Mouse (Mus musculus): ENCODE data around the gene Tmem192. TPM values are rescaled to one million over a fixed set of nuclear protein-coding genes. Genes with fewer than 3 reads are reported as not detected.
A peak's percentile ranks its signal among the peaks of the same experiment; 100 is the strongest.

The Tmem192 gene
- polyA plus RNA-seq, 1 experiment from 2014 or later, result 19.3 TPM

- no peaks in the 10 kb centered on the region for H3K4me1 ChIP-seq (replicated peaks; ENCODE audit: control insufficient read depth, insufficient read depth, low read length)
- H3K36me3 ChIP-seq (ENCODE audit: control insufficient read depth, insufficient read depth, low read length), result no peaks in the 10 kb centered on the region
- H3K4me3 ChIP-seq (ENCODE audit: low read depth, low read length), result no peak overlapping the region
- no peak overlapping the region for H3K9ac ChIP-seq (ENCODE audit: low read depth, low read length)
- no peak overlapping the region for H3K27ac ChIP-seq (ENCODE audit: low read depth, low read length)
- 0 out of 2 replicates have a peak, but pooled peaks cover 2% of the 10 kb centered on the region for H3K27me3 ChIP-seq (ENCODE audit: control insufficient read depth, insufficient read depth, low read length)
- H3K9me3 ChIP-seq (ENCODE audit: control insufficient read depth, low read length), result no peaks in the 10 kb centered on the region
- ATAC-seq (ENCODE audit: low FRiP score) (no peak), DNase-seq (ENCODE audit: low spot score) (no peak)
- 81% methylated on average over 7 of the region's 7 CpGs for WGBS
- no peak overlapping the region for H3K4me2 ChIP-seq (replicated peaks; ENCODE audit: low read depth, low read length)
Observed at GRCm38 (mm10) chr8:64945606-64946005, 1.4 kb upstream of the Tmem192 start.

GRCm38 (mm10) chr8:64946441-64946819 lies 555 bp upstream of the Tmem192 start:
- H3K27ac ChIP-seq (ENCODE audit: low read depth, low read length), result no peak overlapping the region
- no peaks in the 10 kb centered on the region for H3K9me3 ChIP-seq (ENCODE audit: control insufficient read depth, low read length)
- 0 out of 2 replicates have a peak, but pooled peaks cover 2% of the 10 kb centered on the region for H3K27me3 ChIP-seq (ENCODE audit: control insufficient read depth, insufficient read depth, low read length)
- no peak for DNase-seq (ENCODE audit: low spot score)
- H3K4me3 ChIP-seq (ENCODE audit: low read depth, low read length), result no peak overlapping the region
- H3K4me1 ChIP-seq (replicated peaks; ENCODE audit: control insufficient read depth, insufficient read depth, low read length), result no peaks in the 10 kb centered on the region
- no peak overlapping the region for H3K4me2 ChIP-seq (replicated peaks; ENCODE audit: low read depth, low read length)
- 57% methylated on average over 8 of the region's 8 CpGs for WGBS
- no peak for ATAC-seq (ENCODE audit: low FRiP score)
- H3K36me3 ChIP-seq (ENCODE audit: control insufficient read depth, insufficient read depth, low read length), result no peaks in the 10 kb centered on the region
- no peak overlapping the region for H3K9ac ChIP-seq (ENCODE audit: low read depth, low read length)

- no peaks in the 10 kb centered on the region for H3K36me3 ChIP-seq (ENCODE audit: control insufficient read depth, insufficient read depth, low read length)
- ATAC-seq (ENCODE audit: low FRiP score), result no peak
- H3K9ac ChIP-seq (ENCODE audit: low read depth, low read length), result peak overlapping the region; percentile 58
- no peak overlapping the region for H3K27ac ChIP-seq (ENCODE audit: low read depth, low read length)
- DNase-seq (ENCODE audit: low spot score), result no peak
- no peaks in the 10 kb centered on the region for H3K27me3 ChIP-seq (ENCODE audit: control insufficient read depth, insufficient read depth, low read length)
- 14% methylated on average over 10 of the region's 10 CpGs for WGBS
- no peaks in the 10 kb centered on the region for H3K4me1 ChIP-seq (replicated peaks; ENCODE audit: control insufficient read depth, insufficient read depth, low read length)
- peak overlapping the region; percentile 72 for H3K4me3 ChIP-seq (ENCODE audit: low read depth, low read length)
- peak overlapping the region; percentile 63 for H3K4me2 ChIP-seq (replicated peaks; ENCODE audit: low read depth, low read length)
- H3K9me3 ChIP-seq (ENCODE audit: control insufficient read depth, low read length), result no peaks in the 10 kb centered on the region
Observed at GRCm38 (mm10) chr8:64947698-64948034, 681 bp downstream of the Tmem192 start.

- Histone ChIP-seq H3K4me2 (replicated peaks; ENCODE audit: low read depth, low read length) (no peak overlapping the region), H3K36me3 (ENCODE audit: control insufficient read depth, insufficient read depth, low read length) (no peaks in the 10 kb centered on the region), H3K27me3 (ENCODE audit: control insufficient read depth, insufficient read depth, low read length) (no peaks in the 10 kb centered on the region), H3K9ac (ENCODE audit: low read depth, low read length) (no peak overlapping the region), H3K4me3 (ENCODE audit: low read depth, low read length) (no peak overlapping the region), H3K9me3 (ENCODE audit: control insufficient read depth, low read length) (no peaks in the 10 kb centered on the region), H3K4me1 (replicated peaks; ENCODE audit: control insufficient read depth, insufficient read depth, low read length) (no peaks in the 10 kb centered on the region), H3K27ac (ENCODE audit: low read depth, low read length) (no peak overlapping the region)
- ATAC-seq (ENCODE audit: low FRiP score) (no peak), DNase-seq (ENCODE audit: low spot score) (no peak)
- WGBS, result 92% methylated on average over 1 of the region's 1 CpGs
Observed at GRCm38 (mm10) chr8:64948371-64948770, 1.4 kb downstream of the Tmem192 start.

GRCm38 (mm10) chr8:64952101-64952500 lies 5.1 kb downstream of the Tmem192 start:
- Histone ChIP-seq H3K9ac (ENCODE audit: low read depth, low read length) (no peak overlapping the region), H3K4me2 (replicated peaks; ENCODE audit: low read depth, low read length) (no peak overlapping the region), H3K27ac (ENCODE audit: low read depth, low read length) (no peak overlapping the region), H3K9me3 (ENCODE audit: control insufficient read depth, low read length) (no peaks in the 10 kb centered on the region), H3K4me1 (replicated peaks; ENCODE audit: control insufficient read depth, insufficient read depth, low read length) (no peaks in the 10 kb centered on the region), H3K36me3 (ENCODE audit: control insufficient read depth, insufficient read depth, low read length) (no peaks in the 10 kb centered on the region), H3K27me3 (ENCODE audit: control insufficient read depth, insufficient read depth, low read length) (no peaks in the 10 kb centered on the region), H3K4me3 (ENCODE audit: low read depth, low read length) (no peak overlapping the region)
- no peak for ATAC-seq (ENCODE audit: low FRiP score)
- 88% methylated on average over 6 of the region's 6 CpGs for WGBS
- DNase-seq (ENCODE audit: low spot score), result no peak

GRCm38 (mm10) chr8:64959025-64959424 lies 12.0 kb downstream of the Tmem192 start:
- ATAC-seq (ENCODE audit: low FRiP score), result no peak

GRCm38 (mm10) chr8:64962836-64963235 lies 15.9 kb downstream of the Tmem192 start:
- ATAC-seq (ENCODE audit: low FRiP score), result no peak
- Histone ChIP-seq H3K9me3 (ENCODE audit: control insufficient read depth, low read length) (no peaks in the 10 kb centered on the region), H3K4me2 (replicated peaks; ENCODE audit: low read depth, low read length) (no peak overlapping the region), H3K27ac (ENCODE audit: low read depth, low read length) (no peak overlapping the region), H3K9ac (ENCODE audit: low read depth, low read length) (no peak overlapping the region), H3K36me3 (ENCODE audit: control insufficient read depth, insufficient read depth, low read length) (no peaks in the 10 kb centered on the region), H3K27me3 (ENCODE audit: control insufficient read depth, insufficient read depth, low read length) (no peaks in the 10 kb centered on the region), H3K4me1 (replicated peaks; ENCODE audit: control insufficient read depth, insufficient read depth, low read length) (no peaks in the 10 kb centered on the region), H3K4me3 (ENCODE audit: low read depth, low read length) (no peak overlapping the region)
- no peak for DNase-seq (ENCODE audit: low spot score)

More at GRCm38 (mm10) chr8:64959025-64959424, 12.0 kb downstream of the Tmem192 start:
- H3K9ac ChIP-seq (ENCODE audit: low read depth, low read length), result no peak overlapping the region
- no peaks in the 10 kb centered on the region for H3K27me3 ChIP-seq (ENCODE audit: control insufficient read depth, insufficient read depth, low read length)
- WGBS, result 80% methylated on average over 9 of the region's 9 CpGs
- no peak for DNase-seq (ENCODE audit: low spot score)
- H3K27ac ChIP-seq (ENCODE audit: low read depth, low read length), result no peak overlapping the region
- no peaks in the 10 kb centered on the region for H3K9me3 ChIP-seq (ENCODE audit: control insufficient read depth, low read length)
- no peak overlapping the region for H3K4me3 ChIP-seq (ENCODE audit: low read depth, low read length)
- H3K4me1 ChIP-seq (replicated peaks; ENCODE audit: control insufficient read depth, insufficient read depth, low read length), result no peaks in the 10 kb centered on the region
- H3K4me2 ChIP-seq (replicated peaks; ENCODE audit: low read depth, low read length), result no peak overlapping the region
- H3K36me3 ChIP-seq (ENCODE audit: control insufficient read depth, insufficient read depth, low read length), result no peaks in the 10 kb centered on the region

- 74% methylated on average over 20 of the region's 20 CpGs for WGBS
- Histone ChIP-seq H3K4me2 (replicated peaks; ENCODE audit: low read depth, low read length) (no peak overlapping the region), H3K27me3 (ENCODE audit: control insufficient read depth, insufficient read depth, low read length) (no peaks in the 10 kb centered on the region), H3K4me3 (ENCODE audit: low read depth, low read length) (no peak overlapping the region), H3K9ac (ENCODE audit: low read depth, low read length) (no peak overlapping the region), H3K36me3 (ENCODE audit: control insufficient read depth, insufficient read depth, low read length) (no peaks in the 10 kb centered on the region), H3K9me3 (ENCODE audit: control insufficient read depth, low read length) (no peaks in the 10 kb centered on the region), H3K4me1 (replicated peaks; ENCODE audit: control insufficient read depth, insufficient read depth, low read length) (no peaks in the 10 kb centered on the region), H3K27ac (ENCODE audit: low read depth, low read length) (no peak overlapping the region)
- DNase-seq (ENCODE audit: low spot score) (no peak), ATAC-seq (ENCODE audit: low FRiP score) (no peak)
Observed at GRCm38 (mm10) chr8:64983150-64983897, 36.3 kb downstream of the Tmem192 start.

GRCm38 (mm10) chr8:64987731-64988130 lies 40.7 kb downstream of the Tmem192 start, which contains the start of gene Trim75:
Gene Trim75 (minus strand): TSS chr8:64987831.
- Histone ChIP-seq H3K27me3 (ENCODE audit: control insufficient read depth, insufficient read depth, low read length) (no peaks in the 10 kb centered on the region), H3K27ac (ENCODE audit: low read depth, low read length) (no peak within 1 kb of the TSS), H3K9ac (ENCODE audit: low read depth, low read length) (no peak within 1 kb of the TSS), H3K9me3 (ENCODE audit: control insufficient read depth, low read length) (no peaks in the 10 kb centered on the region), H3K36me3 (ENCODE audit: control insufficient read depth, insufficient read depth, low read length) (no peaks in the 10 kb centered on the region), H3K4me3 (ENCODE audit: low read depth, low read length) (no peak within 1 kb of the TSS), H3K4me1 (replicated peaks; ENCODE audit: control insufficient read depth, insufficient read depth, low read length) (no peaks in the 10 kb centered on the region), H3K4me2 (replicated peaks; ENCODE audit: low read depth, low read length) (no peak within 1 kb of the TSS)
- 93% methylated on average over 4 of the region's 4 CpGs for WGBS
- no peak for DNase-seq (ENCODE audit: low spot score)
- ATAC-seq (ENCODE audit: low FRiP score), result no peak; the same call in 1 of the 2 replicates
